Mouse (Mus musculus) testis, adult 2 months (tissue): ENCODE data around the gene Cela3a. TPM values are rescaled to one million over a fixed set of nuclear protein-coding genes. Genes with fewer than 3 reads are reported as not detected.
A peak's percentile ranks its signal among the peaks of the same experiment; 100 is the strongest.

ENCODE experiments used
- H3K27ac ChIP-seq: fragments of 200-500 bp; 2 replicates; pipeline ENCODE4 v1.5.1; 2012; ENCODE audit warnings: low read depth, low read length; ENCODE audit not compliant: control insufficient read depth, insufficient read depth
- H3K27me3 ChIP-seq: fragments of 200-500 bp; 2 replicates; pipeline ENCODE4 v1.6.1; 2012; ENCODE audit warnings: mild to moderate bottlenecking, low read length, moderate library complexity; ENCODE audit not compliant: control insufficient read depth, insufficient read depth
- H3K36me3 ChIP-seq: fragments of 200-500 bp; 2 replicates; pipeline ENCODE4 v1.6.1; 2012; ENCODE audit warnings: mild to moderate bottlenecking, low read length; ENCODE audit not compliant: control insufficient read depth, insufficient read depth
- H3K4me1 ChIP-seq: fragments of 200-500 bp; 2 replicates; pipeline ENCODE4 v1.6.1; 2012; ENCODE audit warnings: low read length; ENCODE audit not compliant: control insufficient read depth, insufficient read depth
- H3K4me3 ChIP-seq: fragments of 200-500 bp; 2 replicates; pipeline ENCODE4 v1.5.1; 2012; ENCODE audit warnings: low read depth, mild to moderate bottlenecking, low read length, moderate library complexity, mixed read lengths; ENCODE audit not compliant: control insufficient read depth
- CTCF ChIP-seq: fragments of 200-500 bp; IDR thresholded peaks from 2 replicates; pipeline ENCODE4 v1.5.1; 2012; ENCODE audit warnings: low read depth, mild to moderate bottlenecking, inconsistent platforms, low read length, moderate library complexity; ENCODE audit not compliant: control insufficient read depth, insufficient read depth, insufficient replicate concordance
- POLR2A ChIP-seq: fragments of 200-500 bp; IDR thresholded peaks from 2 replicates; pipeline ENCODE4 v1.6.1; 2012; ENCODE audit warnings: low read depth, mild to moderate bottlenecking, inconsistent platforms, low read length, moderate library complexity; ENCODE audit not compliant: control insufficient read depth
- polyA plus RNA-seq: library from polyadenylated mRNA; depleted of rRNA; stranded (reverse); fragments of >200 nt; gene quantifications from 2 replicates; pipeline ENCODE4 v1.2.3, GENCODE M21; 2012

The Cela3a gene
- polyA plus RNA-seq, 1 experiment = not detected

GRCm38 (mm10) chr4:137390196-137390595 lies 19.4 kb downstream of the Cela3a start:
- TF ChIP-seq POLR2A = no peak
- no peak for TF ChIP-seq CTCF
- Histone ChIP-seq H3K27ac (no peak overlapping the region), H3K4me3 (no peak overlapping the region), H3K27me3 (no peaks in the 10 kb centered on the region), H3K36me3 (no peaks in the 10 kb centered on the region), H3K4me1 (peaks cover 17% of the 10 kb centered on the region)

- Histone ChIP-seq H3K36me3 (no peaks in the 10 kb centered on the region), H3K27me3 (no peaks in the 10 kb centered on the region), H3K4me1 (peaks cover 13% of the 10 kb centered on the region), H3K4me3 (peak overlapping the region; percentile 90), H3K27ac (peak overlapping the region; percentile 94)
- TF ChIP-seq POLR2A (no peak), CTCF (no peak)
These were observed 20.6 kb downstream of the Cela3a start for GRCm38 (mm10) chr4:137388983-137389382.

GRCm38 (mm10) chr4:137388059-137388794 lies 21.4 kb downstream of the Cela3a start:
- Histone ChIP-seq H3K27ac (peak overlapping the region; percentile 94), H3K4me3 (peak overlapping the region; percentile 90), H3K36me3 (no peaks in the 10 kb centered on the region), H3K4me1 (peaks cover 9% of the 10 kb centered on the region), H3K27me3 (no peaks in the 10 kb centered on the region)
- peak; percentile 88 for TF ChIP-seq POLR2A
- TF ChIP-seq CTCF = no peak

GRCm38 (mm10) chr4:137387482-137388058 lies 22.0 kb downstream of the Cela3a start:
- Histone ChIP-seq H3K27ac (peak overlapping the region; percentile 94), H3K36me3 (no peaks in the 10 kb centered on the region), H3K4me1 (peaks cover 6% of the 10 kb centered on the region; the same call in 1 of the 2 replicates), H3K4me3 (peak overlapping the region; percentile 90), H3K27me3 (no peaks in the 10 kb centered on the region)
- TF ChIP-seq CTCF (no peak), POLR2A (no peak)

GRCm38 (mm10) chr4:137380702-137381605 lies 28.6 kb downstream of the Cela3a start:
- TF ChIP-seq CTCF = no peak
- TF ChIP-seq POLR2A = no peak
- no peaks in the 10 kb centered on the region for H3K27me3 ChIP-seq
- H3K27ac ChIP-seq = no peak overlapping the region
- no peak overlapping the region for H3K4me3 ChIP-seq
- H3K4me1 ChIP-seq = 0 out of 2 replicates have a peak, but pooled peaks cover 2% of the 10 kb centered on the region
- H3K36me3 ChIP-seq = no peaks in the 10 kb centered on the region

- no peak overlapping the region for H3K4me3 ChIP-seq
- no peak for TF ChIP-seq POLR2A
- TF ChIP-seq CTCF = no peak
- 0 out of 2 replicates have a peak, but pooled peaks cover 2% of the 10 kb centered on the region for H3K4me1 ChIP-seq
- H3K27me3 ChIP-seq = no peaks in the 10 kb centered on the region
- no peak overlapping the region for H3K27ac ChIP-seq
- H3K36me3 ChIP-seq = no peaks in the 10 kb centered on the region
These were observed 29.8 kb downstream of the Cela3a start for GRCm38 (mm10) chr4:137379713-137380255.
